Mouse (Mus musculus) olfactory bulb, adult 2 months (tissue): ENCODE data around the gene Stx8.

Source experiments
- CTCF ChIP-seq: fragments of 200-500 bp; IDR thresholded peaks from 2 replicates; pipeline ENCODE4 v1.5.1; 2012; ENCODE audit warnings: low read depth, mild to moderate bottlenecking, low read length, moderate library complexity; ENCODE audit not compliant: insufficient read depth
- POLR2A ChIP-seq: fragments of 200-500 bp; IDR thresholded peaks from 2 replicates; pipeline ENCODE4 v1.6.1; 2012; ENCODE audit warnings: mild to moderate bottlenecking, low read depth, low read length, moderate library complexity; ENCODE audit not compliant: insufficient read depth

GRCm38 (mm10) chr11:68012207-68012606 lies 46.2 kb downstream of the Stx8 start:
- no peak for TF ChIP-seq CTCF
- no peak for TF ChIP-seq POLR2A
